Mouse (Mus musculus) liver, adult 2 months (tissue): Measurements from ENCODE around the gene Impdh1.

ENCODE experiments used
- CTCF ChIP-seq: fragments of 200-500 bp; IDR thresholded peaks from 2 replicates; pipeline ENCODE4 v1.5.1; 2011; ENCODE audit warnings: low read depth, low read length, control low read depth
- POLR2A ChIP-seq: fragments of 200-500 bp; IDR thresholded peaks from 2 replicates; pipeline ENCODE4 v1.6.1; 2011; ENCODE audit warnings: low read length, control low read depth; ENCODE audit not compliant: insufficient read depth; ENCODE audit errors: extremely low read depth

DNA sequence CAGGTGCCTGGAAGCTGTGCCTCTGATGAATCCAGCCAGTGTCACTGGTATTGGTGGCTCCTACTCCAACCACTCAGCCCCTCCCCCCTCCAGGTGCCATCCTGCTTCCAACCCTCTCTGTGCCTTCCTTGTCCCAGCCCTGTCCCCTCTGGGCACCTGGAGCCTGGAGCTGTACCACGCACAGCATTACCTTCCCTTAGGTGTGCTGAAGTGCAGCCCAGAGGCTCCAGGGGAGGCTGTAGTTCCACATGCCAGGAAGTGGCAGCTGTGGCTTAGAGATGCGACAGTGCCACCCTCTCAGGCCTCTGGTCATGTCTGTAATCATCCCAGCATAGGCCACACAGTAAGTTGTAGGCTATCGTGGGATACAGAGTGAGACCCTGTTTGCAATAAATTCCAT, 15.6 kb upstream of the Impdh1 start:
- no peak for TF ChIP-seq POLR2A
- no peak for TF ChIP-seq CTCF
